Comparison of ENCODE assay signal across 9 mouse cellular contexts in genomic region chr13:70610431-70611420, GRCm38 (mm10). TPM values are rescaled to one million over a fixed set of nuclear protein-coding genes. Genes with fewer than 3 reads are reported as not detected.
DNase-seq lines count a peak whose midpoint lies in the region; ATAC-seq lines count a peak whose summit lies in the region.
"Had no signal": no experiment of that assay in that cellular context is flagged by ENCODE, and none has a peak within 500 bp of the region (broad histone marks: within the 10 kb centered on the region; RNA-seq: fewer than 3 reads in every experiment).

No protein-coding gene starts in this region.

- H3K4me1 ChIP-seq in forebrain, embryonic 12.5 days: no peaks in the 10 kb centered on the region
- H3K4me1 ChIP-seq: neural tube, embryonic 13.5 days had no signal

- no peak overlapping the region for H3K4me3 ChIP-seq in forebrain, embryonic 12.5 days (replicated peaks)
- H3K4me3 ChIP-seq: neural tube, embryonic 13.5 days had no signal

- H3K4me2 ChIP-seq in forebrain, embryonic 12.5 days: no peak overlapping the region
- H3K4me2 ChIP-seq: neural tube, embryonic 13.5 days had no signal

- 88% methylated on average over 15 of the region's 15 CpGs for WGBS in forebrain, embryonic 12.5 days

- H3K36me3 ChIP-seq in forebrain, embryonic 12.5 days (replicated peaks): peaks cover 81% of the 10 kb centered on the region

- H3K9ac ChIP-seq in forebrain, embryonic 12.5 days: no peak overlapping the region
- H3K9ac ChIP-seq: neural tube, embryonic 13.5 days had no signal

- no peaks in the 10 kb centered on the region for H3K27me3 ChIP-seq in forebrain, embryonic 12.5 days
- H3K27me3 ChIP-seq: neural tube, embryonic 13.5 days had no signal

- no peaks in the 10 kb centered on the region for H3K9me3 ChIP-seq in forebrain, embryonic 12.5 days
- H3K9me3 ChIP-seq: neural tube, embryonic 13.5 days had no signal

- peak; percentile 94 for DNase-seq in heart, adult 11 months
- no peak for DNase-seq in heart, postnatal 25 days (ENCODE audit: low spot score)
- DNase-seq in c-Kit-positive CD71-positive TER-119-negative erythroid progenitor cells, embryonic 14.5 days (ENCODE audit: low read depth): peak; percentile 44
- DNase-seq in layer of hippocampus, adult 11-12 months (ENCODE audit: low spot score): peak; percentile 80
- peak; percentile 57 for DNase-seq in lung, postnatal 25 days (ENCODE audit: low spot score)
- DNase-seq in right cerebral cortex, postnatal 10 days (ENCODE audit: low spot score in 2 of 2): peak; percentile 71 to 79

- intact Hi-C loops in heart, postnatal 25 days (cut with DNase I): loop anchor here (10.0 kb wide), 1 partner anchor 394 kb away; no protein-coding TSS in a partner anchor

- H3K27ac ChIP-seq in forebrain, embryonic 12.5 days: no peak overlapping the region
- H3K27ac ChIP-seq: neural tube, embryonic 13.5 days had no signal

- peak; percentile 65; the same call in 1 of the 2 replicates for ATAC-seq in forebrain, embryonic 12.5 days (ENCODE audit: low FRiP score)
- ATAC-seq in hematopoietic stem cell, adult 5-6 weeks (replicated peaks in 1 of 2; ENCODE audit: insufficient read depth in 1 of 2, low FRiP score in 2 of 2, low TSS enrichment in 1 of 2, low read depth in 1 of 2, poor library complexity in 2 of 2, severe bottlenecking in 2 of 2): peak; percentile 72 to 73; a peak in 3 of 4 replicates

RNA-seq across cellular contexts. Expression of gene Ice1, which starts 26.7 kb away (rescaled TPM):
- total RNA-seq in heart, postnatal 25 days (2021): 10 to 100 TPM; 27.0 to 27.7 TPM
- 32.9 and 33.0 TPM in 2 replicates for polyA plus RNA-seq in forebrain, embryonic 12.5 days (2016; fragmentation: Nextera tagmentation; extraction: Ambion mirVana)
- 33.5 and 43.0 TPM in 2 replicates for total RNA-seq in hematopoietic stem cell, adult 5-6 weeks (2017)
